Mouse (Mus musculus) neural tube, postnatal 0 days (tissue): ENCODE results near the gene Gm49405. TPM values are rescaled to one million over a fixed set of nuclear protein-coding genes. Genes with fewer than 3 reads are reported as not detected.

ENCODE experiments used
- polyA plus RNA-seq: library from polyadenylated mRNA; unstranded; fragments of >200 nt; fragmentation: Nextera tagmentation; extraction: Ambion mirVana; gene quantifications from 2 replicates; pipeline ENCODE4 v1.2.1, GENCODE M21; 2015

Gm49405 gene
- polyA plus RNA-seq: 2.2 and 2.6 TPM in 2 replicates

GRCm38 (mm10) chr19:4000119-4000900 is at the start of gene Gm49405, which contains the start of gene Nudt8:
TSS of gene Gm49405 (plus strand) at chr19:4000626.
TSS of gene Nudt8 (plus strand) at chr19:4000580.

GRCm38 (mm10) chr19:3958470-3958869 is 42.0 kb upstream of the Gm49405 start, which contains the start of gene Aldh3b3:
TSS of gene Aldh3b3 (plus strand) at chr19:3958645.

GRCm38 (mm10) chr19:3972229-3972628 is 28.2 kb upstream of the Gm49405 start, which contains the start of gene Aldh3b2:
TSS of gene Aldh3b2 (plus strand) at chr19:3972328.

DNA sequence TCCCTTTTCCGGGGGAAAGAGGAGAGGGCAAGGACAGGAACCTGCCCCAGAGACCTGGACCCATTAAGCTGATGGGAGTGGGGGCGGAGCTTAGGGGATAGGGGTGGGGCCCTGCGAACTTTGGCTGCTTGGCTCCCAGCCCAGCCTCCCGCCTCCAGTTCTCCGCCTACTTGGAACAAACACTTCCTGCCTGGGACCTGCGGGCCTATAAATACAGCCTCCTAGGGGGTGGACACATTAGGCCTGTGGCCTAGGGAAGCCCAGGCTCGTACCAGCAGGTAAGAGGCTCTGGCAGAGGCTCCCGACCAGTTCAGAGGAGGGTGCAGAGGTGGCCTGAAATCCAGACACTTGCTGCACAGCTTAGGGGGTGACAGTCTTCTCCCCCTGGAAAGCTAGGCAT is 14.1 kb upstream of the Gm49405 start, which contains the start of gene Acy3:
Acy3 (plus strand) TSS at position 237 of the 400 bp plus-strand sequence.

DNA sequence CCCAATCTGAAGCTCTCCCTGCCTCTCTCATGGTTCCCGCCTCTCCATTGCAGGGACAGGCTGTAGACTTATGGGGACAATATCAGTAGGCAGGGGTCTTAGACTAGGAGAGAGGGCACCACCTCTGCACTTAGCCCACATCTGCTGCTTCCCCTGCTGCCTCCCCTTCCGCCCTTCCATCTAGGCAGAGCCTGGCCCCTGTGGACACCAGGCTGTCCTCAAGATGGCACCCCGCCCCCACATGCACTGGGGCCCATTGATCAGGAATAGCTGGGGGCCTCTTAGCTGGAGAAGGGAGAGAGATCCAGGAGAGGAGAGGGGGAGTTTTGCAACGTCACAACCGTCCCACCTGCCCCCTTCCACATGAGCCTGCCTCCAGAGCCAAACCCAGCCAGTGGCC is 8.0 kb upstream of the Gm49405 start, which contains the start of gene Tbx10:
Tbx10 (plus strand) TSS at position 337 of the 400 bp plus-strand sequence.

DNA sequence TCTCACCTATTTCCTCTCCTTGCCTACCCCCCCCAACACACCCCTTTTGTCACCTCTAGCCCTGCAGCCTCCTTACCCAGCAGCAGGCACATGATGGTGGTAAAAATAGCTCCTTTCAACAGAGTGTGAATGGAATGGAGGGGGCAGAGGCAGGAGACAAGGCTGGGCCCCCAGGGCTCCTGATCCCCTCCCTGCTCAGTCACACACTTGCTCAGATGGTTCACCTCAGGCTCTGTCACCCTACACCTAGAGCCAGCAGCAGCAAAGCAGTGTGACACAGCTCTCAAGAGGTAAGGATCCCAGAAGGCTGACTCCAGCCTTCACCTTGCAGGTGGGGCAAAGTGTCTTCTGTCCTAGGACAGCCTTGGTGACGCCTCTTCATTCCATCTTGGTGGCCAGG is 2.7 kb downstream of the Gm49405 start, which contains the start of gene Doc2g:
Doc2g (plus strand) TSS at position 202 of the 400 bp plus-strand sequence.

DNA sequence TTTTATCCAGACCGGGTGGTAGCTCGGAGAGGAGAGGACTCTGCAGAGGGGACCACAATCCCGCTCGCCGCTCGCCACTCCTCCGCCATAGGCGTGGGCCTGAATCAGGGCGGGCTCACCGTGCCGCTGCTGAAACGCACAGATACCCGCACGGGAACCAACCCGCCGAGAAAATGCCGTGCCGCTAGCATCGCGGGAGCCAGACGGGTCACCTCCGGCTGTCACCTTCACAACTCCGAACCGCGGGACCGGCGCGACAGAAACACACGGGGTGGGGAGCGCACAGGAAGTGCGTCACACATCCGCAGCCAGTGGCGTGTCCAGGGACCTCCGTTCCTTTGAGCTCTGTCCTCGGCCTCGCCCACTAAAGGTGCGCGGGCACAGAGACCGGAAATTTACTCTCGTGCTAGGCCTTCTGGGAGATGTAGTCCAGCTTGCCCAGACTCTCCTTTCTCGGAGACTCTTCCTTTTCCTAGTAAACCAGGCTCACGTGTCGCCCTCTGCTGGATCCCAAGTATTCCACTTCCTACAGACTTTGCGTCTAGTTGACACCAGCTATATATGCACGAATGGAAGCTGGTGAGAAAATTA is 12.1 kb downstream of the Gm49405 start, which contains the start of gene Ndufv1:
Ndufv1 (minus strand) TSS at position 375 of the 591 bp plus-strand sequence.

DNA sequence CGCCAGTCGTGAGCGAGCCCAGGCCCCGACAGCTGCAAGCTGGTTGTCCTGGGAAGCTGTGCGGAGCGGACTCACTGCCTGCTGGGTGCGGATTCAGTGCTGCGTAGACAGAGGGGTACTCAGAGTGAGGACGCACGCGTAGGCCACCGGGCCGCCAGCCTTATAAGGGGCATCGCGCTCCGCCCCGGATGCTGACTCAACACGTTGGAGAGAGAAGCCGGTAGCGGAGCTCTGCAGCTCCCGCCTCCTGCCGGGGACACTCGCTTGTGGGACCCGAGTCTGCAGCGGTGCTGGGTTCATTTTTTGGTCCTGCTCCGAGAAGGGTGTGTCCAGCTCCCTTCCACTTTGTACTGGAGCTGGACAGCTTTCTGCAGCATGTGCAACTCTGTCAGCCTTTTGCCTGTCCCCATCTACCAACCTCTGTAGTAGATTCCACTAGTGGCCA is 37.4 kb downstream of the Gm49405 start, which contains the start of gene Gstp1:
Gstp1 (minus strand) TSS at position 198 of the 445 bp plus-strand sequence.

DNA sequence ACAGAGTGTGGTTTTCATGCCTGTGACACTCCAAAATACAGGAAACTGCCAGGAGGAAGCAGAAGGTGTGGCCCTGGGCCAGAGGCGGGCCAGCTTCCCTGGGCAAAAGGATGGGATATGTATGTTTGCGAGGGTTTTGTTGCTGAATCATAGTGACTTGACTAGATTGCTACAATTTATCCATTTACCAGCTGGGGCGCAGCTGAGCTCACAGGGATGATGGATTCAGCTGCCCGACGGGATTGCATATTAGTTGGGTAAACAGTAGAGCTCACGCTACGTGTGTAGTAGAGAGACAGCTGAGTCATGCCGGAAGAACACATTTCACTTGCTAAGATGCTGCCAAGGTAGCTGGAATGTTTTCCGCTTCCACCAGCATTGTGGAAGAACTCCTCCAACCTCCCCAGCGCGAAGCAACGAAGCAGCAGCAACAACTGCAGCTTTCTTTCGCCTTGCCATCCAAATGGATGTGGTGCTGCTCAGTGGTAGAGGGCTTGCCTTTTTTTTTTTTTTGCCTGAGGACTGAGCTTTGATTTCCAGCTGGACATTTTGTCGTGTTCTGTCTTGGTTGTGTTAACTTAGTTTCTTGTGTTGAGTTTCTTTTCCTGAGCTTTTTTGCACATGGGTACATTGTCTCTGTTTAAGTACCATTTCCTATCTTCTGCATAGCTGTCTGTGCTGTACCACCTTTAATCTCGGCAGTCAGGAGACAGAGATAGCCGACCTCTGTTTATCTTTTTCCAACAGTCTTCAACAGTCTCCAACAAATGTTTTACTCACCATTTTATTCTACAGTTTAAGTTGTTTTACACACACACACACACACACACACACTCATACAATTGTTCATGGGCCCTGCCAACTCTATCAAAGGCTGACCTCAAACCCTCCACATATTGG is 45.8 kb downstream of the Gm49405 start, which contains the start of gene Gstp2:
Gstp2 (minus strand) TSS at position 58 of the 900 bp plus-strand sequence.

Other genes starting within 250 kb of the Gm49405 start
- 29.7 and 36.1 TPM in 2 replicates for gene Kmt5b, start 233.2 kb upstream of the Gm49405 start, polyA plus RNA-seq
- 54.1 and 55.6 TPM in 2 replicates for gene Chka, start 148.9 kb upstream of the Gm49405 start, polyA plus RNA-seq
- 19.2 and 21.3 TPM in 2 replicates for gene Tcirg1, start 93.5 kb upstream of the Gm49405 start, polyA plus RNA-seq
- gene Ndufs8, start 87.9 kb upstream of the Gm49405 start, polyA plus RNA-seq: 418 and 427 TPM in 2 replicates
- gene Aldh3b1, start 70.8 kb upstream of the Gm49405 start, polyA plus RNA-seq: 5.1 and 5.3 TPM in 2 replicates
- gene Unc93b1, start 65.4 kb upstream of the Gm49405 start, polyA plus RNA-seq: 18.9 and 23.6 TPM in 2 replicates
- gene Aldh3b3, start 42.0 kb upstream of the Gm49405 start, polyA plus RNA-seq: not detected in 2 replicates
- 0.45 TPM in 2 replicates for gene Aldh3b2, start 28.3 kb upstream of the Gm49405 start, polyA plus RNA-seq
- gene Acy3, start 14.1 kb upstream of the Gm49405 start, polyA plus RNA-seq: 4.4 and 5.1 TPM in 2 replicates
- gene Tbx10, start 7.9 kb upstream of the Gm49405 start, polyA plus RNA-seq: 0.12 TPM in 1 of 2 replicates, not detected in the other
- gene Nudt8, start within 50 bp of the Gm49405 start, polyA plus RNA-seq: 26.9 and 27.1 TPM in 2 replicates
- 3.2 TPM in 2 replicates for gene Doc2g, start 2.7 kb downstream of the Gm49405 start, polyA plus RNA-seq
- gene Ndufv1, start 12.2 kb downstream of the Gm49405 start, polyA plus RNA-seq: 281 and 291 TPM in 2 replicates
- 590 and 603 TPM in 2 replicates for gene Gstp1, start 37.4 kb downstream of the Gm49405 start, polyA plus RNA-seq
- 0.48 and 2.7 TPM in 2 replicates for gene Gstp2, start 45.4 kb downstream of the Gm49405 start, polyA plus RNA-seq
- not detected in 2 replicates for gene Gstp3, start 58.9 kb downstream of the Gm49405 start, polyA plus RNA-seq
- gene Cabp2, start 81.0 kb downstream of the Gm49405 start, polyA plus RNA-seq: not detected in 2 replicates
- 74.2 and 77.2 TPM in 2 replicates for gene Cdk2ap2, start 96.6 kb downstream of the Gm49405 start, polyA plus RNA-seq
- 90.8 and 110 TPM in 2 replicates for gene Pitpnm1, start 99.4 kb downstream of the Gm49405 start, polyA plus RNA-seq
- gene Aip, start 125.2 kb downstream of the Gm49405 start, polyA plus RNA-seq: 103 and 106 TPM in 2 replicates
- gene Gpr152, start 139.2 kb downstream of the Gm49405 start, polyA plus RNA-seq: not detected in 2 replicates
- 0.26 and 0.76 TPM in 2 replicates for gene Cabp4, start 143.4 kb downstream of the Gm49405 start, polyA plus RNA-seq
- 94.3 and 112 TPM in 2 replicates for gene Coro1b, start 148.0 kb downstream of the Gm49405 start, polyA plus RNA-seq
- gene Ptprcap, start 153.0 kb downstream of the Gm49405 start, polyA plus RNA-seq: 0.70 TPM in 1 of 2 replicates, not detected in the other
- 41.9 and 53.4 TPM in 2 replicates for gene Rps6kb2, start 162.7 kb downstream of the Gm49405 start, polyA plus RNA-seq
- 6.2 and 6.6 TPM in 2 replicates for gene Carns1, start 174.9 kb downstream of the Gm49405 start, polyA plus RNA-seq
- 1.2 and 1.6 TPM in 2 replicates for gene Tbc1d10c, start 190.7 kb downstream of the Gm49405 start, polyA plus RNA-seq
- gene Ppp1ca, start 191.4 kb downstream of the Gm49405 start, polyA plus RNA-seq: 572 and 576 TPM in 2 replicates
- 14.9 and 15.7 TPM in 2 replicates for gene Rad9a, start 201.0 kb downstream of the Gm49405 start, polyA plus RNA-seq
- 1.2 and 1.3 TPM in 2 replicates for gene Clcf1, start 213.6 kb downstream of the Gm49405 start, polyA plus RNA-seq
- gene AC109138.7, start 213.7 kb downstream of the Gm49405 start, polyA plus RNA-seq: not detected in 2 replicates
- gene Pold4, start 231.3 kb downstream of the Gm49405 start, polyA plus RNA-seq: 32.9 and 33.0 TPM in 2 replicates